Mouse (Mus musculus): ENCODE data around the gene Ugt1a5.

Gene Ugt1a5

DNA sequence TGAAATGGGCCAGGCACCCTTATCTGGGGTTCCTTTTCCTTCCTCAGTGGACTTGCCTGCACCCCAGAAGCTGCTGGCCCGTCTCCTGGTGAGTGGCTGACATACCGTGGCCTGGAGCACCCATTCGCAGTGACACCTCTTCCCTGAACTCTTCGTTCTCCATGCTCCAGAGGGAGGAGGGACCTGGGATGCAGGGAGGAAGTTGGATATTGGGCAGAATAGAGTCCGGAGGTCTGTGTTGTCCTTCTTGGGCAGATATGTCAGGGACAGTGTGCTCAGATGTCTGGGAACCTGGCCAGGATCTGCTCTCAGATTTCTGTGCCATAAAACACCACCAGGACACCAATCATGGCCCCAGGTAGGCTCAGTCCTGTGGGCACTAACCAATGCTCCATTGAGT, 74.3 kb downstream of the Ugt1a5 start:
- CTCF ChIA-PET, result no interaction called here

- CTCF ChIA-PET, result no interaction called here
These were observed 74.8 kb downstream of the Ugt1a5 start for GRCm38 (mm10) chr1:88240579-88240978.

DNA sequence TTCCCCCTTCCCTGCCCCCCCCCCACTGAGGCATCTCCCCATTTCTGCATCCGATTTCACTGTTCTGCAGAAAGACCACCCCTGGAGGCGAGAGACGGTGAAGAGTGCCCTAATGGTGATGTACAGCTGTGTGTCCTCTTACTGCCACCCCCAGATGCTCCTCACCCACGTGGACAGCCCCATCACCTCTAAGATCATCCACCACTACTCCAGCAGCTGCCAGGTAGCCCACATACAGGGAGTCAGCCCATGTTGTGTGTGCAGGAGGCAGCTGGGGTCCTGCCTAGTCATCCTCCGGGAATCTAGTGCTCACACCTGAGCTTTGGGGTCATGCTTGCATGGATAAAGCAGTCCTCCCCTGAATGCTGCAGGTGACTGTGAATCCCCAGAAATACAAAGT, 78.0 kb downstream of the Ugt1a5 start:
- CTCF ChIA-PET, result no interaction called here

DNA sequence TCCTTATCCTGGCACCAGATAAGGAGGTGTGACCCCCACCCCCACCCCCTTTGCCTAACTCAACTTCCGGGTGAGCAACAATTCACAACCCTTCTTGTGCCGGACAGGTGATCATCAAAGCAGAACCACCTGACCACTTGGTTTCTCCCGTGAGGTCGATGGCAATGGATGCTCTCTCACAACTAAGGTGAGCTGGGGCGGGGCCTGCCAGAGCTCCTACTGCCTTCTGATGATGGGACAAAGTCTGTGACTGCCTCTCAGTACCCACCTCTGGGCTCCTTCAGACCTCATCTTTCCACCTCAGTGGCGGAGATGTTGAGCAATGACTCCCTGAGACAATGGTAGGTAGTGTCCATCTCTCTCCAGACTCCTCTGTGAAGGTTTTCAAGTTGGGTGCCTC, 80.1 kb downstream of the Ugt1a5 start:
- CTCF ChIA-PET, result no interaction called here

- CTCF ChIA-PET, result no interaction called here
These were observed 80.6 kb downstream of the Ugt1a5 start for GRCm38 (mm10) chr1:88246386-88246785.

- CTCF ChIA-PET, result no interaction called here
These were observed 81.8 kb downstream of the Ugt1a5 start for GRCm38 (mm10) chr1:88247660-88248059.

DNA sequence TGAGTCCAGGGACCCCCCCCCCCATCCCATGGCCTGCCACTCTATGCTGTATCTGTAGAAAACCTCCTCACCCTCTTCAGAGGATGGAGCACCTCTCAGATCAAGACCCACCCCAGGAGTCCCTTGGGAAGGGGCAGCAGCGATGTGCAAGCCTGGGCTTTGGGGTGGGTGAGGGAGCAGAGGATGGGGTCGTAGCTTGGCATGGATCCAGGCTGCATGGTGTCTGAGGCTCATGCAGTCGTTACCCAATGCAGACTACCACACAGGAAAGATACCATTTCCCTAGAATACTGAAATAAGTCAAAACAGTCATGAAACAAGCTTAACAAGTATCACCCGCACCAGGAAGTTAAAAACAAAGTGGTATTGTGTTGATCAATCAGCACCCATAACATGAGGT, 82.8 kb downstream of the Ugt1a5 start:
- CTCF ChIA-PET, result interaction anchor here (0.6 kb wide), 1 partner anchor 17 kb away, joined by 3 read pairs; no protein-coding TSS in a partner anchor

DNA sequence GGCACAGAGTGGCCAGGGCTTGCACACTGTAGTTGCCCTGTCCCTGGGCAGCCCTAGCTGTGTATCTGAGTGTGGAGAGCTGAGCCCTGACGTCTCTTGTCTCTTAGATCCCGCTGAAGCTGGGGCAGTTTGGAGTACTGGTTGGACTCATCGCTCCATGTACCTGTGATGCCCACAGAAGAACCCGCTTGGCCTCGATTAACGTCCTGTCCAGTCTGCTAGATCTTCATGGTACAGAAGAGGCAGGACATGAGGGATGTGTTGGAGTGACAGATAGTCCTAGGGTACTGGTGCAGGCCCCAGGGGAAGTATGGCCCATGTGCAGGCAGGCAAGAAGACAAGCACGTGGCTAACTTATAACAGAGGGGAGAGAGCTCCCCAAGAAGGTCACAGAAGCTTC, 83.8 kb downstream of the Ugt1a5 start:
- CTCF ChIA-PET, result no interaction called here

DNA sequence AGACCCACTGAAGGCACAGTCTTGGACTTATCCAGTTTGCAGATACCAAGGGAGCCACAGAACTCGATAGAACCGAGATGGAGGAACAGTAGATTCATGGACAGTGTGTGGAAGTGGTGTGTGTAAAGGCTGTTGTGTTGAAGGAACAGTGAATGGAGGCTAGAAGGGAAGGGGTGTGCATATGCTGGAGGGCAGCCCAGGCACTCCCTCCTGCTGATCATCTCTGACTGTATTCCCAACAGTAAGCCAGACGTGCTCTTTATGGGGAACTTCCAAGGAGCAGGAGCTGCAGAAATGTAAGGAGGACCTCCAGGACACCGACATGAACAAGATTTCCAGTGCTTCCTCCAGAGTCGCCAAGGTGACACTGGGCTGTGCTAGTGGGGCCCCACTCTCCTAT, 84.2 kb downstream of the Ugt1a5 start:
- CTCF ChIA-PET, result no interaction called here

DNA sequence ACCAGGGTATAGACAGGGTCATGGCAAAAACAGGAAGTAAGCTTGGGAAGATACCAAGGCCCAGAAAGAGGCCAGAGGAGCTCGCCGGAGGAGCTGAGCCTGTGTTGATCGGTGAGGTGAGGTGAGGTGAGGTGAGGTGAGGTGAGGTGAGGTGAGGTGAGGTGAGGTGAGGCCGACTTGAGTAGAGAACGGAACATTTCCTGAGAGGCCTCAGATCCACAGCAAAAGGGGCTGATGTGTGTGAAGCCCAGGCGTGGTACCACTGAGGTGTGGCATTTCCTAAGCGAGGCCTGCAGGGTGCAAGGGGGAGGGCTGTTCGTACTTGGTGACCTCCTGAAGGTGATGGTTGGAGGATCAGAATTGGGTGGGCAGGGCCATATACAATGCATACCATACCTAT, 87.3 kb downstream of the Ugt1a5 start:
- CTCF ChIA-PET, result interaction anchor here (0.6 kb wide), 1 partner anchor 9 kb away, joined by 3 read pairs; no protein-coding TSS in a partner anchor

DNA sequence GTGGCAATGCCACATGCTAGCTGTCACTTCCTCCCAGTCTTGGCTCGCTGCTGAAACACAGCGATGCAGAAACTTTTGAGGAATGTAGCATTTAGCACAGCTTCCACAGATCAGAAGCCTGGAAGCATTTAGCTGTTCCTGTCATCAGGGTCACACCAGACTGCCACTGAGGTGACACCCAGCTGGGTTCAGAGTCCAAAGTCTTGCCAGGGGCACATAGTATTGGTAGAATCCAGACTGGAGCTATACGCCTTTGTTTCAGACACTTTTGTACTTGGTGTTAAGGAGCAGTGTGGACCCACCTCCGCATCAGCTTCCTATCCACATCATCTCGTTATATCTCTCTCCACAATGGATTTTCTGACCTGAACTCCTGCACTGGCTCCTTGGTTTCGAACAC, 87.7 kb downstream of the Ugt1a5 start:
- CTCF ChIA-PET, result interaction anchor here (0.6 kb wide), 1 partner anchor 9 kb away, joined by 3 read pairs; no protein-coding TSS in a partner anchor

GRCm38 (mm10) chr1:88254793-88255465, 89.1 kb downstream of the Ugt1a5 start:
- CTCF ChIA-PET, result no interaction called here

DNA sequence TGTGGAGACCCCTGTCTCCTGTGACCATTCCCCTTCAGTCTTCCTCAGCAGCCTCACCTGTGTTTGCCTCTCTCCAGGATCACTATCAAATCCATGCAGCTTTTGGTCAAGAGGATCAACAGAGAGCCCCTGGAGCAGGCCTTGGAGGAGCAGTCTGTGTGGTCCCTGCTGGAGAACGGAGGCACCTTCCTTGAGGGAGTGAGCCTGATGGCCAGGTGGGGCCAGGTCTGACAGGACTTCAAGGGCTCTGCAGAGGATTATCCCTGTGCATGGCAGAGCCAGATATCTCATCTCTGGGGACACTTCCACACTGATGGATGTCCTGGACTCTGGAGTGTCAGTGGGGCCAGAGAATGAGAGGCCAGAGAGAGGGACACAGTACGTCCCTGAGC, 89.7 kb downstream of the Ugt1a5 start:
- CTCF ChIA-PET, result no interaction called here

DNA sequence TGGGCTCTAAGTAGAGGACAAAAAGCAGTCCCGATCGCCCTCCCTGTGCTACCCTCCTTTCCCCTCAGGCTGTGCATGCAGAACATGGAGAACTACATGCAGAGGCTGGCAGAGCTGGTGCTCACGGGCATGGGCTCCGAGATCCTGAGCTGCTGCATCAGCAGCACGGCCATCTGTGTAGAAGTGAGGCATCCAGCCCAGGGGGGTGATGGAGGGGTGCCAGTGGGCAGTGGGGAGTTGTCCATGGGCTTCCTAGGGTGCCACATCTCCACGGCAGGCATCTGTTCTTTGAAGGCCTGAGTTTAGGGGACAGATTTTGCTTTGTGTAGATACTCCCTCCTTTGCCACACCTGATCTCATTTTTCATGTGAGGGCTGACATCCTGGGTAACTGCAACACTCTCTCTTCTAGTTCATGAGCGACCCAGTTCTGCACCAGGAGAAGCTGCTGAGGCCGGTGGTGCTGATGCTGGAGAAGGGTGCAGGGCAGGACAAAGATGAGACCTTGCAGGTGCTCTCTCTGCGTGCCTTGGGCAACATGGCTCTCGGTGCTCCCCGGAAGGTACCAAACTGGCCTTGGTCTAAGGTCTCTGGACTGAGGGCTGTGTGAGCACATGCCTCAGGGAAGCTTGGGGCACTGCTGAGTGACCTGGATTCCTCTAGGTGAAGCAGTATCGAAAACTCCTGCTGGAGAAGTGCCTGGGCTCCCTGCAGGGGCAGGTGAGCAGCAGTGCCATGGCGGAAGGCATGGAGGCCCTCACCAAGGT, 90.4 kb downstream of the Ugt1a5 start:
- CTCF ChIA-PET, result no interaction called here

- CTCF ChIA-PET, result no interaction called here
These were observed 91.3 kb downstream of the Ugt1a5 start for GRCm38 (mm10) chr1:88256886-88257663.

DNA sequence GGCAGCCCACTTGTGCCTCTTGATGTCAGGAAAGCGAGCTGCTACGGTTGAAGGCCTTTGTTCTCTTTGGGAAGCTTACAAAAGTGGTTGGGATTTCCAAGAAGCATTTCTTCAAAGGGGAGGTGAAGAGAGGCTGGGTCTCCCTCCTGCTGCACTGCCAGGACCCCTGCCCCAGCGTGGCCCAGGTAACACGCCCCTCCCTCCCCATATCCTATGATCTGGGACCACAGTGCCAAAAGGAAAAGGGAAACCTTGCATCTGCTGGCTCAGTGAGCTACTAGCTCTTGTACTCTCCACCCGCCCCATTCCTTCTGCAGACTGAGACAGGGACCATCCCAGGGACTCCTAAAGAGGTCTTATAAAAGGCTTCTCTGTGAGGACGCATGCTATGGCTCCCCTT, 91.9 kb downstream of the Ugt1a5 start:
- CTCF ChIA-PET, result no interaction called here

DNA sequence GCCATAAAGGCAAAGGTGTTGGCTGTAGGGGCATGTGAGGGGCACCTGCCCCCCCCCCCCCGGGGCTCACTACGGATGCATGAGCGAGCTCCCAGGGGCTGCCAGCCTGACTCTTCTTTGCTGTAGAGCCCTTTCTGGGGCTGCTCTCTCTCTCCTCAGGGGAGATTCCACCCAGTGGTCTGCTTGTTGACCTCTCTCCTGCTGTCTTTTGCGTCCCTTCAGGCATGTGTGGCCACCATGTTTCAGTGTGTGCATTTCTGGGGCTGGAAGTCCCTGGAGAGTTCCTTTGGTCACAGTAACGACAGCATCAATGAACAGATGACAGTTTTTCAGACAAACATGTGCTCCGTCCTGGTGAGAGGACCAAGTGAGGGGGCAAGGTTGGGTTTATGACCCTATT, 92.5 kb downstream of the Ugt1a5 start:
- CTCF ChIA-PET, result no interaction called here

- CTCF ChIA-PET, result no interaction called here
These were observed 93.2 kb downstream of the Ugt1a5 start for GRCm38 (mm10) chr1:88258881-88259642.

DNA sequence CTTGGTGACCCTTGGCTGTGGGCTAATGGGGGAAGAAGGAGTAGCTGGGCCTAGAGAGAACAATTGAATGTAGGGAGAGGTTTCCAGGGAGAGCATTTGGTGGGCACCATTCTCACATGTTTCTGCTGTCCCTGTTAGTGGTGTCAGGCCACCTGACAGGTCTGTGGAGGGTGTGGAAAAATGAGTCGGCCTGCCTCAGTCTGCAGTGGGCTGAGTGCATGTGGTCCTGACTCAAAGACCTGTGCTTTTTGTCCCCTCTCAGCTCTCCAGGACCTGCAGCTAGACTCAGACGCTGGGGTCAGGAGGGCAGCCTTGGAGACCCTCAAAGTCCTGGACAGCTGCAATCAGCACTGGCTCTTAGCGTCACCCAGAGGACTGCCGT, 93.8 kb downstream of the Ugt1a5 start:
- CTCF ChIA-PET, result no interaction called here

GRCm38 (mm10) chr1:88260114-88260513, 94.3 kb downstream of the Ugt1a5 start:
- CTCF ChIA-PET, result no interaction called here

GRCm38 (mm10) chr1:88260604-88261377, 95.0 kb downstream of the Ugt1a5 start:
- CTCF ChIA-PET, result no interaction called here
